Mouse (Mus musculus) stomach, embryonic 15.5 days (tissue): ENCODE measurements around the gene Vmn2r21. TPM values are rescaled to one million over a fixed set of nuclear protein-coding genes. Genes with fewer than 3 reads are reported as not detected.
"Not testable (repeated sequence)": the region's sequence is repeated elsewhere in the genome, so short reads cannot be mapped to it uniquely, and the experiment has no call there.

ENCODE experiments used
- ATAC-seq: fragments of 200-750 bp; cut with Nextera tagmentation; 2 replicates; pipeline ENCODE4 v1.8.0; 2017; ENCODE audit warnings: low read depth, moderate number of reproducible peaks, moderate TSS enrichment; ENCODE audit not compliant: insufficient read depth, low FRiP score
- H3K27ac ChIP-seq: fragments of 300-500 bp; sonication (generic); 2 replicates; pipeline ENCODE4 v1.5.1; 2015; ENCODE audit warnings: mild to moderate bottlenecking, inconsistent platforms
- H3K27me3 ChIP-seq: fragments of 300-500 bp; sonication (generic); replicated peaks from 2 replicates; pipeline ENCODE4 v1.6.1; 2015; ENCODE audit warnings: inconsistent platforms
- H3K36me3 ChIP-seq: fragments of 300-500 bp; sonication (generic); 2 replicates; pipeline ENCODE4 v1.6.1; 2015; ENCODE audit warnings: inconsistent platforms
- H3K4me1 ChIP-seq: fragments of 300-500 bp; sonication (generic); 2 replicates; pipeline ENCODE4 v1.6.1; 2015; ENCODE audit warnings: inconsistent platforms
- H3K4me2 ChIP-seq: fragments of 300-500 bp; sonication (generic); 2 replicates; pipeline ENCODE4 v1.6.1; 2015; ENCODE audit warnings: mild to moderate bottlenecking, inconsistent platforms
- H3K4me3 ChIP-seq: fragments of 300-500 bp; sonication (generic); replicated peaks from 2 replicates; pipeline ENCODE4 v1.5.1; 2015; ENCODE audit warnings: inconsistent platforms
- H3K9ac ChIP-seq: fragments of 300-500 bp; sonication (generic); 2 replicates; pipeline ENCODE4 v1.6.1; 2015; ENCODE audit warnings: inconsistent platforms
- H3K9me3 ChIP-seq: fragments of 300-500 bp; sonication (generic); 2 replicates; pipeline ENCODE4 v1.6.1; 2016; ENCODE audit warnings: inconsistent platforms
- WGBS: fragments of 180-500 bp; shearing (Covaris S2); methylation state at CpG from one replicate; pipeline ENCODE4 v1.1.7; 2015; 5-methylcytosine and 5-hydroxymethylcytosine counted together
- polyA plus RNA-seq: library from polyadenylated mRNA; unstranded; fragments of >200 nt; fragmentation: Nextera tagmentation; extraction: Ambion mirVana; gene quantifications from 2 replicates; pipeline ENCODE4 v1.2.1, GENCODE M21; 2015

The Vmn2r21 gene
- polyA plus RNA-seq, result not detected in 2 replicates

DNA sequence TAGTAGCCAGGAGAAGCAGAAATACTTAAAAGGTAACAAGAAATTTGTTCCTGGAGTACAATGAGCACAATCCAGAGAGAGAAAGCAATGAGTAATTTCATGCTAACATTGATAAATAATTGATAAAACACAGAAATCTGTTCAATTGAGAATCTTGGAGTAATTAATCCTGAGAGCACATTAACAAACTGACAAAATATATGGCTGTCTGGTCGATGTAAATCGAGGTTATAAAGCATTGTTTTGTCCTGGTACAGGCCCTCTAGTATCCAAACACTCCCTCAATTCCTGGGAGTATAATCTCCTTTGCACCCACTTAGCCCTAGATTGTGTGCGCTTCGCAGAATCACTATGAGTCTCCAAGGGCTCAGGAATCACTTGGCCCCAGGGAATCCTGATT is at the start of gene Vmn2r21:
Gene Vmn2r21 (minus strand): TSS at position 101 of the 400 bp plus-strand sequence.
- H3K9ac ChIP-seq, H3K9me3 ChIP-seq, H3K36me3 ChIP-seq, H3K4me3 ChIP-seq, H3K27me3 ChIP-seq, ATAC-seq, H3K4me2 ChIP-seq, H3K27ac ChIP-seq, H3K4me1 ChIP-seq: not testable (repeated sequence)
- no CpG with 5 or more reads among the region's 4 CpGs for WGBS

- WGBS, result no CpG with 5 or more reads among the region's 2 CpGs
- H3K9ac ChIP-seq, H3K4me3 ChIP-seq, H3K27ac ChIP-seq, H3K4me1 ChIP-seq, H3K36me3 ChIP-seq, H3K9me3 ChIP-seq, H3K4me2 ChIP-seq, H3K27me3 ChIP-seq, ATAC-seq: not testable (repeated sequence)
Observed at GRCm38 (mm10) chr6:123574698-123575097, 41.5 kb upstream of the Vmn2r21 start.

DNA sequence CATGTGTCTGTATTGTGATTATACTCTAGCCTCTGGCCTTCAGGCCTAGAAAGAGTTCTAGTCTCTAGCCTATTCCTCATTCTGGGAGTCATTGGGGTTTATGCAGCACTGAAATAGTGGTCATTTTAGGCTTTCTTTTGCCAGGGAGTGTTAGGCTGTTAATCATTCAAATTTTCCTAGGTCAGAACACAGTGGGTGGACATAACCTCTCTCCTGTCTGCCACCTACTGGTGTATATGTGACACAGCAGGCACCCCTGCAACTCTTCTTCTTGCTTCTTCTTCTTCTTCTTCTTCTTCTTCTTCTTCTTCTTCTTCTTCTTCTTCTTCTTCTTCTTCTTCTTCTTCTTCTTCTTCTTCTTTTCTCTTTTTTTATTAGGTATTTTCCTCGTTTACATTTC is 6.5 kb upstream of the Vmn2r21 start:
- H3K4me1 ChIP-seq, H3K4me2 ChIP-seq, H3K36me3 ChIP-seq, H3K27ac ChIP-seq, ATAC-seq, H3K4me3 ChIP-seq, H3K9me3 ChIP-seq, H3K9ac ChIP-seq, H3K27me3 ChIP-seq: not testable (repeated sequence)
- no CpG with 5 or more reads among the region's 1 CpGs for WGBS

GRCm38 (mm10) chr6:123522263-123523011 is 10.8 kb downstream of the Vmn2r21 start:
- H3K9me3 ChIP-seq, H3K4me1 ChIP-seq, H3K27ac ChIP-seq, H3K4me2 ChIP-seq, H3K27me3 ChIP-seq, H3K36me3 ChIP-seq, ATAC-seq, H3K9ac ChIP-seq, H3K4me3 ChIP-seq: not testable (repeated sequence)
- no CpG with 5 or more reads among the region's 8 CpGs for WGBS

GRCm38 (mm10) chr6:123473045-123473444 is 60.2 kb downstream of the Vmn2r21 start:
- not testable (repeated sequence) for ATAC-seq, H3K27me3 ChIP-seq, H3K4me3 ChIP-seq, H3K4me1 ChIP-seq, H3K36me3 ChIP-seq, H3K9me3 ChIP-seq, H3K9ac ChIP-seq, H3K4me2 ChIP-seq, H3K27ac ChIP-seq
- WGBS, result no CpG with 5 or more reads among the region's 5 CpGs

DNA sequence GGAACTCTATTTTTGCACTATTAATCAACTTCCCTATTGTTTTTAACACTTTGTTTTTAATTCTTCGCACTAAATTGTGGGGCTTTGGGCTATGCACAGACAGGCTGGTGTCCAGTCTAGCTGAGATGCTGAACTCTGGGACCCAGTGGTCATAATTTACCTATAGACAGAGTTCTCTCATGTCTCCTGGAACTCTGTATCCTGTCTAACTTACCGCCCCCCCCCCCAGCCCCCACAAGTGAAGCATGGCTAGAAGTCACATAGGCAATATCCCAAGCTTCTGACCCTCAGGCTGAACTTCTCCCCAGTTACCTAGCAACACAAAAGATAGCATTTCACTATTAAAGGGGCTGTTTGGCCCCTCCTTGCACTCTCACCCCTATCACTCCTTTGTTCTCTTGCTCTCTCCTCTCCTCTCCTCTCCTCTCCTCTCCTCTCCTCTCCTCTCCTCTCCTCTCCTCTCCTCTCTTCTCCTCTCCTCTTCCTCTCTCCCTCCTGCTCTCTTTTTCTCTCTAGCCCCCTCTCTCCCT is 60.7 kb downstream of the Vmn2r21 start:
- H3K27me3 ChIP-seq, ATAC-seq, H3K27ac ChIP-seq, H3K4me2 ChIP-seq, H3K4me3 ChIP-seq, H3K4me1 ChIP-seq, H3K9me3 ChIP-seq, H3K36me3 ChIP-seq, H3K9ac ChIP-seq: not testable (repeated sequence)
- WGBS, result no CpG with 5 or more reads among the region's 2 CpGs

GRCm38 (mm10) chr6:123468651-123469050 is 64.6 kb downstream of the Vmn2r21 start:
- H3K4me1 ChIP-seq, H3K27me3 ChIP-seq, H3K9me3 ChIP-seq, H3K4me3 ChIP-seq, H3K36me3 ChIP-seq, H3K27ac ChIP-seq, H3K4me2 ChIP-seq, ATAC-seq, H3K9ac ChIP-seq: not testable (repeated sequence)
- WGBS, result no CpG with 5 or more reads among the region's 1 CpGs

Other genes starting within 250 kb of the Vmn2r21 start
- gene Clec4e, start 243.5 kb downstream of the Vmn2r21 start, polyA plus RNA-seq, result 0.21 and 0.48 TPM in 2 replicates
- gene Vmn2r19, start 225.1 kb downstream of the Vmn2r21 start, polyA plus RNA-seq, result not detected in 2 replicates
- gene Vmn2r20, start 115.3 kb downstream of the Vmn2r21 start, polyA plus RNA-seq, result not detected in 2 replicates
- gene Vmn2r22, start 117.3 kb upstream of the Vmn2r21 start, polyA plus RNA-seq, result not detected in 2 replicates
- not detected in 2 replicates for gene Vmn2r23, start 169.3 kb upstream of the Vmn2r21 start, polyA plus RNA-seq
- not detected in 2 replicates for gene Vmn2r24, start 245.5 kb upstream of the Vmn2r21 start, polyA plus RNA-seq